Mouse (Mus musculus): Measurements from ENCODE around the gene Lingo2. TPM values are rescaled to one million over a fixed set of nuclear protein-coding genes. Genes with fewer than 3 reads are reported as not detected.

The Lingo2 gene
- polyA plus RNA-seq, 1 experiment from 2014 or later: 0.21 TPM

DNA sequence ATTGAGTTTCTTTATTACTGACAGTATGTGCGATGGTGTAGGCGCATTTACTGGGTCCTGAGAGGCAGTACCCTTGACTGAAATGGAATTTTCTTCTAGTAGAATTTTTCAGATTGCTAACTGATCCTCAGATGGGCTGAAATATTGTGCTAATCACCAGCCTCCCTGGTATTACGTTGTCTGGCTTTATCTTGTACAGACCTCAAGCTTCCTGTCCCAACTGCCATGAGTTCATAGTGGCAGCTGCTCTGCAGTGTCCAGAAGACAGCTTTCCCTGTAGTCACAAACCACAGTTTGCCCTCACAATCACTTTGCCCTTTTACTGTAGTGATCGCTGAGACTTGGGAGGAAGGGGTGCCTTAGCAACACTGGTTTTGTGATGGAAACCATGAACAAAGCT is 176.5 kb downstream of the Lingo2 start:
- Histone ChIP-seq H3K9me3 (replicated peaks) (no peaks in the 10 kb centered on the region), H3K27me3 (no peaks in the 10 kb centered on the region)

GRCm38 (mm10) chr4:36730691-36731090 is 220.9 kb downstream of the Lingo2 start:
- Histone ChIP-seq H3K4me2 (no peak overlapping the region), H3K4me1 (replicated peaks) (no peaks in the 10 kb centered on the region), H3K36me3 (no peaks in the 10 kb centered on the region), H3K27ac (no peak overlapping the region), H3K27me3 (no peaks in the 10 kb centered on the region), H3K9ac (no peak overlapping the region), H3K9me3 (replicated peaks) (no peaks in the 10 kb centered on the region), H3K4me3 (no peak overlapping the region)
- no peak for ATAC-seq (replicated peaks; ENCODE audit: insufficient number of reproducible peaks, insufficient read depth, low FRiP score, low read depth)
- 58% methylated on average over 2 of the region's 2 CpGs for WGBS

More for the DNA sequence above, 176.5 kb downstream of the Lingo2 start:
- Histone ChIP-seq H3K4me3 (no peak overlapping the region), H3K4me2 (no peak overlapping the region), H3K36me3 (no peaks in the 10 kb centered on the region), H3K27ac (no peak overlapping the region), H3K4me1 (replicated peaks) (no peaks in the 10 kb centered on the region), H3K9ac (no peak overlapping the region)
- 80% methylated on average over 4 of the region's 4 CpGs for WGBS
- no peak for ATAC-seq (replicated peaks; ENCODE audit: insufficient number of reproducible peaks, insufficient read depth, low FRiP score, low read depth)

GRCm38 (mm10) chr4:36716411-36716810 is 235.1 kb downstream of the Lingo2 start:
- Histone ChIP-seq H3K27ac (no peak overlapping the region), H3K4me3 (no peak overlapping the region), H3K4me1 (replicated peaks) (no peaks in the 10 kb centered on the region), H3K4me2 (no peak overlapping the region), H3K9ac (no peak overlapping the region), H3K36me3 (no peaks in the 10 kb centered on the region), H3K27me3 (no peaks in the 10 kb centered on the region), H3K9me3 (replicated peaks) (no peaks in the 10 kb centered on the region)
- WGBS: 60% methylated on average over 1 of the region's 1 CpGs
- no peak for ATAC-seq (replicated peaks; ENCODE audit: insufficient number of reproducible peaks, insufficient read depth, low FRiP score, low read depth)

DNA sequence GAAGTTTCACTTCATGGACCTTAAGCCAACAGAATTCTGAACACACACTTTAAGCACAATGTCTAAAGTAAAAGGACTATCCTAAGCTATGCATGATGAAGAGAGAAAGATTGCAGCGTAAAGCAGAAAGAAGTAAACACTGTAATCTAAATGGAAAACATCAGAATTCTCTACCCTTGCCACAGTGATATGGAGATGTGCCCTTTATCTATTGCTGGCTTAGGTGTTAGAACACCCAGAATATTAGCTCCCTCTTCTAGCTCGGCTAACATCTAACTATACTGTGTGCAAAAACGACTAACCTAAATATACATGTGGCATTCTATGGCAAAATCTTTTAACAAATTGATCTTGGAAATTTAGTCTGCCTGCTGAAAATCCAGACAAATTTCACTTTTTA is 252.7 kb downstream of the Lingo2 start:
- H3K27me3 ChIP-seq: no peaks in the 10 kb centered on the region
- H3K4me2 ChIP-seq: no peak overlapping the region
- H3K9me3 ChIP-seq (replicated peaks): no peaks in the 10 kb centered on the region
- 67% methylated on average over 3 of the region's 3 CpGs for WGBS
- H3K27ac ChIP-seq: no peak overlapping the region
- no peaks in the 10 kb centered on the region for H3K36me3 ChIP-seq
- no peak for ATAC-seq (replicated peaks; ENCODE audit: insufficient number of reproducible peaks, insufficient read depth, low FRiP score, low read depth)
- H3K4me3 ChIP-seq: no peak overlapping the region
- H3K4me1 ChIP-seq (replicated peaks): no peaks in the 10 kb centered on the region
- H3K9ac ChIP-seq: no peak overlapping the region

DNA sequence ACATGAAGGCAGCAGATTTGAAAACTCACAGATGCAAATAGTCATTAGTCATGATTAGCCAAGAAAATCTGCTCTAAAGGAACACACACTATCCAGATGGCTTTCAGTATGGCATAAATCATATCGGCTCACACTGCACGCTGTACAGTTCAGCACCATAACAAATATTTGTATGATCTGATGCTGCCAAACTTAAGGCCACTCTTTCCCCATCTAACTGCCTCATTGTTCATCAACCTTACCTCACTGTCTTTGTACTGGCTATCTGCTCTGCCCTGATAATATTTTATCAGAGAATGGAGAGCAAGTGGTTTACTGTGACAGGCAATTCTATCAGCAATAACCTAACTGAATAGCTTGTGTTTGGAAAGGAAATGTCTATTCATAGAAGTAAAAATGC is 254.7 kb downstream of the Lingo2 start:
- ATAC-seq (replicated peaks; ENCODE audit: insufficient number of reproducible peaks, insufficient read depth, low FRiP score, low read depth): no peak
- Histone ChIP-seq H3K4me3 (no peak overlapping the region), H3K27ac (no peak overlapping the region), H3K4me1 (replicated peaks) (no peaks in the 10 kb centered on the region), H3K36me3 (no peaks in the 10 kb centered on the region), H3K9me3 (replicated peaks) (no peaks in the 10 kb centered on the region), H3K27me3 (no peaks in the 10 kb centered on the region), H3K9ac (no peak overlapping the region), H3K4me2 (no peak overlapping the region)
- 54% methylated on average over 2 of the region's 2 CpGs for WGBS

- Histone ChIP-seq H3K27ac (no peak overlapping the region), H3K4me3 (no peak overlapping the region), H3K36me3 (no peaks in the 10 kb centered on the region), H3K4me2 (no peak overlapping the region), H3K9ac (no peak overlapping the region), H3K4me1 (replicated peaks) (no peaks in the 10 kb centered on the region), H3K9me3 (replicated peaks) (no peaks in the 10 kb centered on the region), H3K27me3 (no peaks in the 10 kb centered on the region)
- no peak for ATAC-seq (replicated peaks; ENCODE audit: insufficient number of reproducible peaks, insufficient read depth, low FRiP score, low read depth)
- 79% methylated on average over 2 of the region's 2 CpGs for WGBS
Observed at GRCm38 (mm10) chr4:36659920-36660319, 291.6 kb downstream of the Lingo2 start.

DNA sequence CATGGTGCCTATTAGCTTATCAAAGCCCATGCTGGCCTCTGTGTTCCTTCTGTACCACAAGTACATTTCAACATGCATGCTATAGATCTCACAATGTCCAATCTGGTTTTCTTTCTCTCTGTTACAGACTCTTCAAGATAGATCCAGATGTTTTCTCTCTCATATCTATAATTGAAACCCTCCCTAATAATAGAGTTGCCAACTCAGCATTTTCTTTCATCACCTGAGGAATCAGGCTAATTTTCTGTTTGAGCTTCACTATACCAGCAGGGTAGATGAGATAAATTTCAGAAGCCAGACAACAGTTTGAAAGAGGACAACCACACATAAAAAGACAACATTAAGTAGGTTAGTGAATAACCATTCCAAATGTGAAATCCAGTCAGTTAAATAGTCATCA is 303.8 kb downstream of the Lingo2 start:
- H3K9me3 ChIP-seq (replicated peaks): no peaks in the 10 kb centered on the region
- H3K27ac ChIP-seq: no peak overlapping the region
- no peaks in the 10 kb centered on the region for H3K36me3 ChIP-seq
- ATAC-seq (replicated peaks; ENCODE audit: insufficient number of reproducible peaks, insufficient read depth, low FRiP score, low read depth): no peak
- H3K4me1 ChIP-seq (replicated peaks): no peaks in the 10 kb centered on the region
- H3K27me3 ChIP-seq: no peaks in the 10 kb centered on the region
- no peak overlapping the region for H3K4me2 ChIP-seq
- no peak overlapping the region for H3K9ac ChIP-seq
- no peak overlapping the region for H3K4me3 ChIP-seq

DNA sequence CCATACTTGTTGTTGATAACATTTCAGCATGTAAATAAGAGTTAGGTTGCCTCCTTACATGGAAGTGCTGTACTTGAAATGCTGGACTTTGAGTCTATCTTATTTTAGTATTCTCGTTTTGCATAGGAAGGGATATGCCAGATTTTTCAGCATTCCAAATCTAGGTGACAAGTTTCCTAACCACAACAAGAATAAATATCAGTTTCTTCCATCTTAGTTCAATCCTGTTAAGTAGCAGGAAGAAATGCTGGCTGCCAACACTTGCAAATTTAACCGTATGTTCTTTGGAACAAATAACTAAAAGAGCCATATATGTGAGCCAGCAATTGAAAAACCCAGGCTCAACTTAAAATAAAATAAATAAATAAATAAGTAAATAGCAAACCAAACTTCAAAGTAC is 315.9 kb downstream of the Lingo2 start:
- Histone ChIP-seq H3K27ac (no peak overlapping the region), H3K4me2 (no peak overlapping the region), H3K4me1 (replicated peaks) (no peaks in the 10 kb centered on the region), H3K4me3 (no peak overlapping the region), H3K27me3 (no peaks in the 10 kb centered on the region), H3K36me3 (no peaks in the 10 kb centered on the region), H3K9ac (no peak overlapping the region), H3K9me3 (replicated peaks) (no peaks in the 10 kb centered on the region)
- 69% methylated on average over 2 of the region's 2 CpGs for WGBS
- ATAC-seq (replicated peaks; ENCODE audit: insufficient number of reproducible peaks, insufficient read depth, low FRiP score, low read depth): no peak

DNA sequence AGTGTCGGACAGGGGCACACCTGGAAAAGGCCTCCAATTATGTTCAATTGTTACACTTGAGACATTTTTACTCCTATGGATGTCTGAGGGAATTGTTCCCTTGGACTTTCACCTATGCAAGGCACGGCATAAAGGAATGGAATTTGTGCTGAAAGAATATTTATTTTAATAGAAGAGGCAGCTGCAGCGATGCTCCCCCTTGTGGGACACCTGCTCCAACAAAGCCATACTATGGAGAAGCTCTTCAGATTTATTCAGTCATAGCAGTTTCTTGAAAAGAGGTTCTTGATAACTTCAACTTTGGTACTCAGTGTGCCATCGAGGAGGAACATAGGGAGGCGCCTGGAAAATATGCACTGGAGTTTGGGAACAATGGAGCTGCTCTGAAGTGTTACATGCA is 374.7 kb downstream of the Lingo2 start:
- Histone ChIP-seq H3K4me1 (replicated peaks) (no peaks in the 10 kb centered on the region), H3K27ac (no peak overlapping the region), H3K36me3 (no peaks in the 10 kb centered on the region), H3K4me2 (no peak overlapping the region), H3K27me3 (no peaks in the 10 kb centered on the region), H3K9ac (no peak overlapping the region), H3K4me3 (no peak overlapping the region), H3K9me3 (replicated peaks) (no peaks in the 10 kb centered on the region)
- WGBS: 66% methylated on average over 5 of the region's 5 CpGs
- no peak for ATAC-seq (replicated peaks; ENCODE audit: insufficient number of reproducible peaks, insufficient read depth, low FRiP score, low read depth)

DNA sequence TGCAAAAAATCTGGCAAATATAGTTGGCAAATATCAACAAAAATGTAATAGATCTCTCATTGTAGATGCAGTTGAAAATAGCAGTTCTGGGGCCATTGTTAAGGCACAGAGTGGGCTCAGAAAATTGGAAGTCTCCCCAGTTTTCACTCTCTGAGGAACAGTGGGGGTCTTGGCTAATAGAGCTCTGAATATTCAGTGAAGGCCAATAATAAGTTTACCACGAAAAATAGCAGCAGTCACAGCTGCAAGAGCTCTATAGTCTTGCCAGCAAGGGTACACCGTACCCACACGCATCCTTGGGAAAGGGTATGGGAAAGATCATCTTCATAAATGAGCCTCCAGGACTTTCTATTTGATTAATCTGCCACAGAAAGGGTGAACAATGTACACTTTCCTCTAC is 375.3 kb downstream of the Lingo2 start:
- ATAC-seq (replicated peaks; ENCODE audit: insufficient number of reproducible peaks, insufficient read depth, low FRiP score, low read depth): no peak
- Histone ChIP-seq H3K4me3 (no peak overlapping the region), H3K27me3 (no peaks in the 10 kb centered on the region), H3K4me1 (replicated peaks) (no peaks in the 10 kb centered on the region), H3K4me2 (no peak overlapping the region), H3K27ac (no peak overlapping the region), H3K36me3 (no peaks in the 10 kb centered on the region), H3K9me3 (replicated peaks) (no peaks in the 10 kb centered on the region), H3K9ac (no peak overlapping the region)
- WGBS: 65% methylated on average over 3 of the region's 3 CpGs

GRCm38 (mm10) chr4:36566544-36566943 is 385.0 kb downstream of the Lingo2 start:
- H3K4me3 ChIP-seq: no peak overlapping the region
- ATAC-seq (replicated peaks; ENCODE audit: insufficient number of reproducible peaks, insufficient read depth, low FRiP score, low read depth): no peak
- no peak overlapping the region for H3K27ac ChIP-seq
- no peaks in the 10 kb centered on the region for H3K9me3 ChIP-seq (replicated peaks)
- no peaks in the 10 kb centered on the region for H3K36me3 ChIP-seq
- no peaks in the 10 kb centered on the region for H3K4me1 ChIP-seq (replicated peaks)
- 62% methylated on average over 1 of the region's 1 CpGs for WGBS
- H3K4me2 ChIP-seq: no peak overlapping the region
- H3K27me3 ChIP-seq: no peaks in the 10 kb centered on the region
- H3K9ac ChIP-seq: no peak overlapping the region

DNA sequence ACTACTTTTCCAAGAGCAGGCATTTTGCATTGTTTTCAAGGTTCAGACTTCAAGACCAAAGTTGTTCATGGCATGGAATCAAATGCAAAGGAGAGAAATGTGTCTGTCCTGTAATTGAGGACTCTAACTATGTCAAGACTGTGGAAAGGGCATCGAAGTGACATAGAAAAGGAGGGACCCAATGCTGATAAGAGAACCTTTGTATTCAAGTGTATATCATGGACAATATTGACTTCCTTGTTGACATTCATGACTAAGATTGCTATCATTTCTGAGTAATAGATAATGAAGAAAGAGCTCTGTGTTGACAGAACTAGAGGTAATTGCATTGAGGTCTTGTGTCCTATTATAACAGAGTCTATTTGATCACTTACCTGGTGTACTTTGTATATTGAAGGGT is 390.6 kb downstream of the Lingo2 start:
- H3K9ac ChIP-seq: no peak overlapping the region
- no peak for ATAC-seq (replicated peaks; ENCODE audit: insufficient number of reproducible peaks, insufficient read depth, low FRiP score, low read depth)
- H3K4me1 ChIP-seq (replicated peaks): no peaks in the 10 kb centered on the region
- WGBS: 69% methylated on average over 1 of the region's 1 CpGs
- H3K36me3 ChIP-seq: no peaks in the 10 kb centered on the region
- no peak overlapping the region for H3K4me2 ChIP-seq
- H3K9me3 ChIP-seq (replicated peaks): no peaks in the 10 kb centered on the region
- H3K27ac ChIP-seq: no peak overlapping the region
- H3K27me3 ChIP-seq: no peaks in the 10 kb centered on the region
- H3K4me3 ChIP-seq: no peak overlapping the region

All from heart, embryonic 15.5 days (tissue).